Mouse (Mus musculus): Measurements from ENCODE around the gene Lrp1. TPM values are rescaled to one million over a fixed set of nuclear protein-coding genes. Genes with fewer than 3 reads are reported as not detected.

The Lrp1 gene
- polyA plus RNA-seq, 1 experiment from 2014 or later: 80.9 TPM

DNA sequence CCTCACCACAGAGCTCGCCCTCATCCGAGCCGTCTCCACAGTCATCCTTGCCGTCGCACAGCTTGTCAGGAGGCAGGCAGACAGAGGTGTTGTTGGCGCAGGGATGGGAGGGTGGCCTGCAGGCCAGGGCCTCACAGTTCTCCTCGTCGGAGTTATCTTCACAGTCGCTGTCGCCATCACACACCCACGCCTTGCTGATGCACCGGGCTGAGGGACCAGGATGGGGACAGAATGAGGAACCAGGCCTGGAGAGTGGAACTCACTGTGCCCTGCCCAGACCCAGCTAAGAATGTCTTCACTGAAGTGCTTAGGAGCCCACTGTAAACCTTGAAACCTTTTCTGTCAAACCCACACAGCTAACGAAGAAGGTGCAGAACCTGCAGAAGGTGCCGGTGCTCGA, 43.0 kb downstream of the Lrp1 start:
- no peak for ATAC-seq (ENCODE audit: low read depth)
- H3K4me3 ChIP-seq: no peak overlapping the region
- no peaks in the 10 kb centered on the region for H3K4me1 ChIP-seq (replicated peaks)
- H3K4me2 ChIP-seq: no peak overlapping the region
- H3K27ac ChIP-seq (replicated peaks): no peak overlapping the region
- H3K27me3 ChIP-seq: no peaks in the 10 kb centered on the region
- H3K36me3 ChIP-seq: peaks cover 100% of the 10 kb centered on the region
- H3K9me3 ChIP-seq: no peaks in the 10 kb centered on the region
- WGBS: 94% methylated on average over 15 of the region's 15 CpGs
- no peak overlapping the region for H3K9ac ChIP-seq

DNA sequence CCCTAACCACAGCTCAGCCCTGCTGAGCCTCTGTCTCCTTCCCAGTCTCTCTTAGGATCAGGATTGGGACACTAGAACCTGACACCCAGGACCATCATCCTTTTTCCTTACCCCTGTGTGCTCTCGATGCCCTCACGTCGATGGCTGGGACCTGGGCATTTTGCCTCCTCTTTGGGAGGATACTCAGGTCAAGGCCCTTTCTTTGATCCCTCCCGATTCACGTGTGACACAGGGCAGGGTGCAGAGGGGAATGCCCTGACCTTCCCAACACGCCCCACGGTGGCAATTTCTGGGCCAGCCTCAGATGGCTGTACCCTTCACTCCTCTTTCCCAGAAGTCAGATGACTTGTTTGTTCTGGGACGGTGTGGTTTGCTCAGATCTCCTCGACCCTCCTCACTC, 43.8 kb downstream of the Lrp1 start:
- no peak overlapping the region for H3K4me2 ChIP-seq
- no peak for ATAC-seq (ENCODE audit: low read depth)
- no peaks in the 10 kb centered on the region for H3K27me3 ChIP-seq

GRCm38 (mm10) chr10:127576381-127576961, 44.5 kb downstream of the Lrp1 start:
- Histone ChIP-seq H3K4me3 (no peak overlapping the region), H3K36me3 (peaks cover 100% of the 10 kb centered on the region), H3K27ac (replicated peaks) (no peak overlapping the region), H3K9me3 (no peaks in the 10 kb centered on the region), H3K4me2 (no peak overlapping the region), H3K4me1 (replicated peaks) (no peaks in the 10 kb centered on the region), H3K27me3 (no peaks in the 10 kb centered on the region), H3K9ac (no peak overlapping the region)
- no peak for ATAC-seq (ENCODE audit: low read depth)
- 69% methylated on average over 18 of the region's 18 CpGs for WGBS

More for the DNA sequence above, 43.8 kb downstream of the Lrp1 start:
- 91% methylated on average over 9 of the region's 9 CpGs for WGBS
- Histone ChIP-seq H3K9ac (no peak overlapping the region), H3K36me3 (peaks cover 100% of the 10 kb centered on the region), H3K9me3 (no peaks in the 10 kb centered on the region), H3K27ac (replicated peaks) (no peak overlapping the region), H3K4me1 (replicated peaks) (no peaks in the 10 kb centered on the region), H3K4me3 (no peak overlapping the region)

- H3K27me3 ChIP-seq: no peaks in the 10 kb centered on the region
- ATAC-seq (ENCODE audit: low read depth): no peak
- H3K9me3 ChIP-seq: no peaks in the 10 kb centered on the region
- H3K36me3 ChIP-seq: peaks cover 100% of the 10 kb centered on the region
- H3K4me1 ChIP-seq (replicated peaks): no peaks in the 10 kb centered on the region
- no peak overlapping the region for H3K4me2 ChIP-seq
- H3K9ac ChIP-seq: no peak overlapping the region
- WGBS: 91% methylated on average over 7 of the region's 7 CpGs
- no peak overlapping the region for H3K27ac ChIP-seq (replicated peaks)
- no peak overlapping the region for H3K4me3 ChIP-seq
These were observed 45.2 kb downstream of the Lrp1 start for GRCm38 (mm10) chr10:127575741-127576140.

DNA sequence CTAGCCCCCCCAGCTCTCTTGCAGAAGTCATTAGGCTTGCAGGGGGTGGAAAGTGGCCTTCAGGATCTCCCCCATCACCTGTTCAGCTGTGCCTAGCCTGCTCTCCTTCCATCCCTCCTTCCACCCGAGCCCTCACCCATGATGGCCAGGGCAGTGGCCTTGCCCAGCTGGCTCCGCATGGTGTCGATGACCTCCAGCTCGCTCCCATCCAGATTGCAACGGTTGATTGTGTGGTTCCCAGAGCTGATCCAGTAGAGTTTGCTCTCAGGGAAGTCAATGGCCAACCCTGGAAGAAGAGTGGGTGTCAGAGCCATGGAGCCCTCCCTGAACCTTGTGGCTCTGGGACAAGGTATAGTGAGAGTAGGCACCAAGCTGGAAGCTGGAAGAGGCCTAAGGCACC, 48.7 kb downstream of the Lrp1 start:
- Histone ChIP-seq H3K36me3 (peaks cover 93% of the 10 kb centered on the region), H3K4me1 (replicated peaks) (no peaks in the 10 kb centered on the region), H3K27ac (replicated peaks) (no peak overlapping the region), H3K4me3 (no peak overlapping the region), H3K9me3 (no peaks in the 10 kb centered on the region), H3K4me2 (no peak overlapping the region), H3K27me3 (no peaks in the 10 kb centered on the region), H3K9ac (no peak overlapping the region)
- no peak for ATAC-seq (ENCODE audit: low read depth)
- WGBS: 91% methylated on average over 5 of the region's 5 CpGs

DNA sequence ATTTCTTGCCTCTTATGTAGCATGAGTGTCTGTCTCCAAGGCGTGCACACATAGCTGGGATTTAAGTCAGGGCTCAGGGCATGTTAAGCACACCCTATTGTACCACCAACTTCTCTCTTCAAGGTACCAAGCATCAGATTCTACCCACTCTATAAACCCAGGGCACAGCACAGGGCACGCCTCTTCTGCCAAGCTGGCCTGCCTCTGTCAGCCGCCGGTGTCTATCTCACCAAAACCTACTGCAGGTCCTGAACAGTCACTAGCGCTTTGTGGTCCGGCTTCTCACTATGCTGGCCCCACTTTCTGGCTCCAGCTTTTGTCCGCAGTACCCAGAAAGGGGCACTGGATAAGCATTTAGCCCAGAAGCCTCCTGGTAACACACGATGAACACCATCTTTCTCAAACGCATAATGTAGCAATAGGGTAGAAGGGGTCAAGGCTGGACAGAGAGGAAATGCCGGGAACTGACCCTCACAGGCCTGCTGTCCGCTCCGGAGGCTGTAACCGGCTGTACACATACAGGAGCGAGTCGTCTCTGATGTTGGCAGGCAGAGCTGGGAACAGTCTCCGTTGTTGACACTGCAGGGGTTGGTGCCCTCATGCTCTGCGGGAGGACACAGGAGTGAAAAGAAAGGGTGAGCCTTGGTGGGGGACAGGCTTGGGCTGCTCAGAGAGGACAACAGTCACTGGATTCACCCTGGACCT, 49.9 kb downstream of the Lrp1 start:
- Histone ChIP-seq H3K9me3 (no peaks in the 10 kb centered on the region), H3K4me1 (replicated peaks) (no peaks in the 10 kb centered on the region), H3K36me3 (peaks cover 93% of the 10 kb centered on the region), H3K4me3 (no peak overlapping the region), H3K27me3 (no peaks in the 10 kb centered on the region), H3K9ac (no peak overlapping the region), H3K27ac (replicated peaks) (no peak overlapping the region), H3K4me2 (no peak overlapping the region)
- WGBS: 92% methylated on average over 17 of the region's 17 CpGs
- no peak for ATAC-seq (ENCODE audit: low read depth)

DNA sequence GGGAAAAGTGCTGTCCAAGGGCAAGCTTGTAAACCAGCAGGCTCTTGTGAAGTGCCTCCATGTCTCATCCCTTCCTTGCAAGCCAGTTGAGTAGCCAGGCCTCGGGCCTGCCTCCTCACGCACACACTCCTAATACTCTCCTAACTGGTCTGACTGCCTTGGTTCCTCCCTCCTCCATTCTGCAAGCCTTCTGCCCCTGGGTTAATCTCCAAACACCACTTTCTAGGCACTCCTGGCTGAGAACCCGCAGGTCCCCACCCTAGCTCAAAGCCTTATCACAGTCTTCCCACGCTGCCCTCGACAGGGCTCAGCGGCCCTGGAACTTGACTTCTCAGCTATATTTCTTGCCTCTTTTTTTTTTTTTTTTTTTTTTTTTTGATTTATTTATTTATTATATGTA, 50.6 kb downstream of the Lrp1 start:
- Histone ChIP-seq H3K36me3 (peaks cover 91% of the 10 kb centered on the region), H3K4me3 (no peak overlapping the region), H3K9me3 (no peaks in the 10 kb centered on the region), H3K9ac (no peak overlapping the region), H3K4me2 (no peak overlapping the region), H3K27me3 (no peaks in the 10 kb centered on the region), H3K27ac (replicated peaks) (no peak overlapping the region), H3K4me1 (replicated peaks) (no peaks in the 10 kb centered on the region)
- no peak for ATAC-seq (ENCODE audit: low read depth)
- WGBS: 92% methylated on average over 6 of the region's 6 CpGs

DNA sequence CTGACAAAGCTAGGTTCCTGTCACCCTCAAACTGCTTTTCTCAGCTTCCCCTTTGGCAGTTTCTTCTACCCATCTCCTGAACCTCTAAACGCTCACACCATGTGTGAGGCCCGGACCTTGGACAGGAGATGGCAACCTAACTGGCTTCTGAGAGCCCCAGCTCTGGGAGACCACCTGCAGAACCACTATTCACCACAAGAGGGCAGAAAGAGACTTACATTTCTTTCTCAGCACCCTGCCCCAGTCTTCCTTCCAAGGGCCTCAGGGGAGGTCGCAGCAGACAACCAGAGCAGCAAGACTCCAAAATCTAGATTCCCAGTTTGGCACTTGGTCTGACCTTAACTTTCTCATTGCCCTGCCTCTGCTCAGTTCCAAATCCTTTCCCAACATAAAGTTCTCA, 51.5 kb downstream of the Lrp1 start:
- peaks cover 90% of the 10 kb centered on the region for H3K36me3 ChIP-seq
- H3K9ac ChIP-seq: no peak overlapping the region
- no peak overlapping the region for H3K4me2 ChIP-seq
- H3K4me3 ChIP-seq: no peak overlapping the region
- 50% methylated on average over 3 of the region's 3 CpGs for WGBS
- no peak for ATAC-seq (ENCODE audit: low read depth)
- H3K9me3 ChIP-seq: no peaks in the 10 kb centered on the region
- H3K27ac ChIP-seq (replicated peaks): no peak overlapping the region
- H3K27me3 ChIP-seq: no peaks in the 10 kb centered on the region
- 0 out of 2 replicates have a peak, but pooled peaks cover 2% of the 10 kb centered on the region for H3K4me1 ChIP-seq (replicated peaks)

GRCm38 (mm10) chr10:127566553-127567326, 54.2 kb downstream of the Lrp1 start:
- WGBS: 94% methylated on average over 28 of the region's 28 CpGs
- no peak overlapping the region for H3K27ac ChIP-seq (replicated peaks)
- no peak overlapping the region for H3K9ac ChIP-seq
- H3K4me3 ChIP-seq: no peak overlapping the region
- no peaks in the 10 kb centered on the region for H3K27me3 ChIP-seq
- ATAC-seq (ENCODE audit: low read depth): no peak
- 0 out of 2 replicates have a peak, but pooled peaks cover 5% of the 10 kb centered on the region for H3K4me1 ChIP-seq (replicated peaks)
- peaks cover 90% of the 10 kb centered on the region for H3K36me3 ChIP-seq
- H3K9me3 ChIP-seq: no peaks in the 10 kb centered on the region
- H3K4me2 ChIP-seq: no peak overlapping the region

DNA sequence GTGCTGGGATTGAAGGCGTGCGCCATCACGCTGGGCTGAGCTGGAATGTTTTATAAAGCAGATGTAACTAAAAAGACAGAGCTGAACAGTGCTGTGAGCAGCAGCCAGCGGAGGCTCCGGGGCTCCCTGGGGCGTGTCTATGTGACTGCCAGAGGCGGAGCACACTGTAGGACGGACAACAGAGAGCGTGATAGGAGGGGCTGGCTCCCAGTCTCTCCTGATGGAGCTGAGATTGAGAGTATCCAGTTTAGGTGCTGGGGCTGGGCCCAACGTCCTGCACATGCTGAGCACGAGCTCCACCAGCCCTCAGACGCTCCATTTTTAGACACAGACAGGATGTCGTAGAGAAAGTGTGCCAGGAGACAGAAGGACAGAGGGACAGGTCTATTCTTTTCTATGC, 56.6 kb downstream of the Lrp1 start:
- Histone ChIP-seq H3K4me3 (no peak overlapping the region), H3K9me3 (no peaks in the 10 kb centered on the region), H3K4me2 (no peak overlapping the region), H3K9ac (no peak overlapping the region), H3K27me3 (no peaks in the 10 kb centered on the region), H3K36me3 (peaks cover 93% of the 10 kb centered on the region), H3K27ac (replicated peaks) (no peak overlapping the region), H3K4me1 (replicated peaks) (0 out of 2 replicates have a peak, but pooled peaks cover 5% of the 10 kb centered on the region)
- 47% methylated on average over 13 of the region's 13 CpGs for WGBS
- ATAC-seq (ENCODE audit: low read depth): 0 out of 2 replicates have a peak, but pooled peaks have one; percentile 48

GRCm38 (mm10) chr10:127563840-127564239, 57.1 kb downstream of the Lrp1 start:
- ATAC-seq (ENCODE audit: low read depth): 0 out of 2 replicates have a peak, but pooled peaks have one; percentile 17

GRCm38 (mm10) chr10:127561145-127561544, 59.8 kb downstream of the Lrp1 start:
- H3K4me1 ChIP-seq (replicated peaks): 0 out of 2 replicates have a peak, but pooled peaks cover 5% of the 10 kb centered on the region
- H3K27ac ChIP-seq (replicated peaks): no peak overlapping the region
- no peaks in the 10 kb centered on the region for H3K9me3 ChIP-seq
- no peaks in the 10 kb centered on the region for H3K27me3 ChIP-seq
- no peak overlapping the region for H3K9ac ChIP-seq
- ATAC-seq (ENCODE audit: low read depth): no peak
- no peak overlapping the region for H3K4me3 ChIP-seq
- H3K36me3 ChIP-seq: peaks cover 97% of the 10 kb centered on the region
- no peak overlapping the region for H3K4me2 ChIP-seq

More at GRCm38 (mm10) chr10:127563840-127564239, 57.1 kb downstream of the Lrp1 start:
- H3K27ac ChIP-seq (replicated peaks): no peak overlapping the region
- 72% methylated on average over 8 of the region's 8 CpGs for WGBS
- no peaks in the 10 kb centered on the region for H3K27me3 ChIP-seq
- H3K36me3 ChIP-seq: peaks cover 93% of the 10 kb centered on the region
- H3K9ac ChIP-seq: no peak overlapping the region
- 0 out of 2 replicates have a peak, but pooled peaks cover 5% of the 10 kb centered on the region for H3K4me1 ChIP-seq (replicated peaks)
- H3K4me3 ChIP-seq: no peak overlapping the region
- H3K9me3 ChIP-seq: no peaks in the 10 kb centered on the region
- no peak overlapping the region for H3K4me2 ChIP-seq

Measured in neural tube, embryonic 13.5 days (tissue).